Mouse (Mus musculus): ENCODE measurements around the gene Slc35g3.

Slc35g3 gene

GRCm38 (mm10) chr11:69781828-69782227, 20.1 kb upstream of the Slc35g3 start:
- no peak for DNase-seq

GRCm38 (mm10) chr11:69778985-69779384, 17.2 kb upstream of the Slc35g3 start:
- no peak for DNase-seq

- DNase-seq, result no peak
These were observed 16.7 kb upstream of the Slc35g3 start for GRCm38 (mm10) chr11:69778258-69778982.

GRCm38 (mm10) chr11:69777504-69778257, 15.9 kb upstream of the Slc35g3 start:
- peak; percentile 59 for DNase-seq

GRCm38 (mm10) chr11:69776488-69776887, 14.7 kb upstream of the Slc35g3 start:
- DNase-seq, result no peak

- no peak for DNase-seq
These were observed 13.9 kb upstream of the Slc35g3 start for GRCm38 (mm10) chr11:69775716-69776115.

- no peak for DNase-seq
These were observed 13.2 kb upstream of the Slc35g3 start for GRCm38 (mm10) chr11:69774961-69775360.

- peak; percentile 71 for DNase-seq
These were observed 5.8 kb upstream of the Slc35g3 start for GRCm38 (mm10) chr11:69767625-69767909.

- peak; percentile 41 for DNase-seq
These were observed 5.3 kb upstream of the Slc35g3 start for GRCm38 (mm10) chr11:69766872-69767624.

- peak; percentile 79 for DNase-seq
These were observed 4.4 kb upstream of the Slc35g3 start for GRCm38 (mm10) chr11:69766126-69766609.

- DNase-seq, result peak; percentile 60
These were observed 3.7 kb upstream of the Slc35g3 start, which contains the start of gene Zbtb4 for GRCm38 (mm10) chr11:69765221-69766125. Gene Zbtb4, plus strand, starts transcription at chr11:69765912.

- DNase-seq, result peak; percentile 36
These were observed 1.8 kb upstream of the Slc35g3 start for GRCm38 (mm10) chr11:69763551-69763950.

- no peak for DNase-seq
These were observed 917 bp downstream of the Slc35g3 start for GRCm38 (mm10) chr11:69760901-69761200.

- no peak for DNase-seq
These were observed 1.4 kb downstream of the Slc35g3 start for GRCm38 (mm10) chr11:69760160-69760900.

GRCm38 (mm10) chr11:69758971-69759721, 2.6 kb downstream of the Slc35g3 start:
- peak; percentile 95 for DNase-seq

- DNase-seq, result peak; percentile 97
These were observed 3.2 kb downstream of the Slc35g3 start, which contains the start of gene Polr2a for GRCm38 (mm10) chr11:69758478-69758970. Gene Polr2a, minus strand, starts transcription at chr11:69758637.

GRCm38 (mm10) chr11:69758090-69758456, 3.7 kb downstream of the Slc35g3 start:
- peak; percentile 97 for DNase-seq

- DNase-seq, result no peak
These were observed 4.3 kb downstream of the Slc35g3 start for GRCm38 (mm10) chr11:69757303-69758089.

- DNase-seq, result peak; percentile 66
These were observed 7.1 kb downstream of the Slc35g3 start for GRCm38 (mm10) chr11:69754701-69755100.

- no peak for DNase-seq
These were observed 7.5 kb downstream of the Slc35g3 start for GRCm38 (mm10) chr11:69754233-69754632.
